Mouse (Mus musculus) c-Kit-positive CD71-positive TER-119-negative erythroid progenitor cells, embryonic 14.5 days (primary cell): ENCODE data around the gene Gm525.
"Not testable (repeated sequence)": the region's sequence is repeated elsewhere in the genome, so short reads cannot be mapped to it uniquely, and the experiment has no call there.

Source experiments
- DNase-seq: peaks from one replicate; pipeline ENCODE4 v3.0.0-alpha.2; 2013; ENCODE audit warnings: low read depth

Gm525 gene

GRCm38 (mm10) chr11:89064312-89064711 is 9.3 kb upstream of the Gm525 start:
- no peak for DNase-seq

DNA sequence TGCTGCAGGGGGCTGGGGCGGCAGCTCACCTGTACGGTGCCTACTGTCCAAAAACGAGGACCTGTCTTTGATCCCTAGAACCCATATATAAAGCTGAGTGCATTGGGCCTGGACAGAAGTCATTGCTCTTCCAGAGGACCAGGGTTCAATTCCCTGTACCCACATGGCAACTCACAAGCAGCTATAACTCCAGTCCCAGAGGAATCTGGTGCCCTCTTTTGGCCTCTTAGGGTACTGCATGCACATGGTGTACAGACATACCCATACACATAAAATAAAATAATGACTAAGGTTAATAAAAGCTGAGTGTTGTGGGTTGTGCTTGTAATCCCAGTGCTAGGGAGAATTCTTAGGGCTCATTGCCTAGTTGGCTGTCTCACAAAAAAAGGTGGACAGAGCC is 8.3 kb upstream of the Gm525 start:
- DNase-seq = no peak

DNA sequence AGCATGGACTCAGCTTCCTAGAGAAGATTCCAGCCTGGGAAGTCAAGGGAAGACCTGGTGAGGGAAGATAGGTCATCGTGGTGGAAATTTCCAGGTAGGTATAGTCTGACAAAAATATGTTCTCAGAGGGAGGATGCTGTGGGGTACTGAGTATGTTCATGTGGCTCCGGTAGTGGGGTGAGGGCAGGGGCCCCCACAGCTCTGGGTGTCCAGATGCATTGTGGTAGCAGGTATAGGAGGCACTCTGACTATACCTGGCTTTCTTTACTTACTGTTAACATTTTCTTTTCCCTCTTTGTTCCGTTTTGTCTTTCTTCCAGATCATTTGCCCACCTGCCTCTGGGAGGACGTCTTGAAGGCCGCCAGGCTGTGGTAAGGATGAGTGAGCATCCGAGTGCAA is 7.5 kb upstream of the Gm525 start:
- no peak for DNase-seq

DNA sequence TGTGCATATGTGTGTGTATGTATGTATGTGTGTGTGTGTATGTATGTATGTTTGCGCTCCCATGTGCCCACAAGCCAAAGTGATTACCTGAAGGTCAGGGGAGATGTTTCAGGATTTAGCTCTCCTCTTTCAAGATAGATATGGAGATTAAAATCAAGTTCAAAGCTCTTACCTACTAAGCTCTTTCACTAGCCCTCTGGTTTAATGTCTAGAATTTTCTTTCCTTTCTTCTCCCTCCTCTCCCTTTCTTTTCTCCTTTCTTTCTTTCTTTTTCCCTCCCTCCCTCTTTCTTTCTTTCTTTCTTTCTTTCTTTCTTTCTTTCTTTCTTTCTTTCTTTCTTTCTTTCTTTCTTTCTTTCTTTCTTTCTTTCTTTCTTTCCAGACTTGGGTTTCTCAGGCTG is 6.9 kb upstream of the Gm525 start, which contains the start of gene Dgke:
Gene Dgke, minus strand, starts transcription at position 101 of the 400 bp plus-strand sequence.
- no peak for DNase-seq

DNA sequence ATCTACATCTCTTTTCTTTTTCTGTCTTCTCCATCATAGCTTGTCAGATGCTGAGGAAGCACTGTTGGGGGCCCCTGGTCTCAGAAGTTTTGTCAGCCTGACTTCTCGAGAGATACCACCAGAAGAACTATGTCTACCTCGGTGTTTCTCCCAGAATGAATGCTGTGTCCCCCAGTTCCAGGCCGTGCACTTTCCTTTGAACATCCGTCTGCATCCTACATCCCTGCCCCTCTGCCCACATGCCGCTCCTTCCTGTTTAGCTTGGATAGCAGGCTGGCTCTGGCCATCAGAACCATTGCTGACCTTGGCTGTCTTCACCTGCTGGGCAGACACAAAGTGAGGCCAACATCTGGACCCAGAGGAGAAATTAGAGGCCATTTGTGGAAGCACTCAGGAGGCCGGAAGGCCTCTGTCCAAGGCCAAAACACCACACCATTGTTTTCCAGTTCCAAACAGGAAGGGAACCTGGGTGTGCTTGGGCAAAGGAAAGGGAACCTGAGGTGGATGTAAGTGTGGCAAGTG is 6.3 kb upstream of the Gm525 start:
- no peak for DNase-seq

- no peak for DNase-seq
These were observed 5.7 kb upstream of the Gm525 start for GRCm38 (mm10) chr11:89067871-89068490.

DNA sequence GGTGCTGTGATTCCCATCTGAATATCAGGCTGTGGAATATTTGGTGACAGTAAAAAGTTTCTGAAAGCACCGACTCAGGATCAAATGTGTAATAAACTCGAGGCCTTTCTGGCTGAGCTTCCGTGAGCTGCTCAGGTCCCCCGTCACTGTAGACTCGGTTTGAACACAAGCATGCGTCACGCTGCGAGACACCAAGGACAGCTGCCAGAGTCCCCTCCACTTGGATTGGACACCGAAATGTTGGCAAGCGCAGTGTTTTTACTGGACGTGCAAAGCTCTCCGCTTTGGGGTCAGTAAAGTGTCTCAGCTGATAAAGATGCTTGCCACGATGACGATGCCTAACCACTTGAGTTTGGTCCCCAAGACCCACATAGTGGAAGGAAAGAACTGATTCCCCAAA is 5.0 kb upstream of the Gm525 start:
- DNase-seq = no peak

DNA sequence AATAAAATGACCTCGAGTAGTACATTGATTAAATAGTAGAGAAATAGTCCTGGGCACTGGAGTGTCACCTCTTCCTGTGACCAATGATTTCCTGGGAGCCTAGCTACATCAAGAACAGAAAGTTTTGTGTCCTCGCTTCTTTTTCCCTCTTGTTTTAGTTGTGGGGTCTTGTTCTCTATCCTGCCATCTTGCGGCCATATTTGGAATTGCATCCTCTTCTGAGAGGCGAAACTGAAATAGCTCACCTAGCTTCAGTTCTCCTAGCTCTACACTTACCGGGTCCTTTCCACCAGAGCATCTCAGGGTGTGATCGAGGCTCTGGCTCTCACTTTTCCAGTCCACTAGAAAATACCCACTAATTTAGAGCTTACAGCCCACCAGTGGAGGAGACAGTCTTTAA is 4.3 kb upstream of the Gm525 start:
- DNase-seq = no peak

- DNase-seq = no peak
These were observed 2.1 kb upstream of the Gm525 start for GRCm38 (mm10) chr11:89071522-89071921.

DNA sequence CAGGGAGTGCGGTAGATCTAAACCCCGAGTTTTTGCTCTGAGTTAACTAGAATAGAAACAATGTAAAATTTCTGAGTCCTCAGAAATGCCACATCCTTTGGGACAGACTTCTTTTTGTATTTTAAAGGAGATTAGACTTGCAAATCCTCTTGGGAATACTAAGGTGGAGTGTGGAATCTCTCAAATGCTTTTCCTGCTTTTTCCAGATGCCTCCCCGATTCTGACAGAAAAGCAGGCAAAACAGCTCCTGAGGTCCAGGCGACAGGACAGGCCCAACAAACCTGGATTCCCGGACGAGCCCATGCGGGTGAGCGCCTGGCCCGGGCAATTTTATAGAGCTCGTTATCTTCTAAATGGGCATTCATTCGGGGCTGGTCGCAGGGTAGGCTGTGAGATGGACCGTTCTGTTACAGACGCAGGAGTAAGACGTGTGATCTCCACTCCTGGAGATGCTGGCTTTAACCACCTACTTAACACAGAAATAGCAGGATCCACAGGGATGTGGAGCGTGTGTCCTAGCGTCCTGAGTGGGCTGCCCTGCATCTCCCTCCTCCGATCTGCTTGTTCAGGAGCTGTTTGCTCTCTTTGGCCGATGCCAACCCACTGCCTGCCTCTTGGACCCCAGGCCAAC is 1.3 kb downstream of the Gm525 start:
- no peak for DNase-seq

DNA sequence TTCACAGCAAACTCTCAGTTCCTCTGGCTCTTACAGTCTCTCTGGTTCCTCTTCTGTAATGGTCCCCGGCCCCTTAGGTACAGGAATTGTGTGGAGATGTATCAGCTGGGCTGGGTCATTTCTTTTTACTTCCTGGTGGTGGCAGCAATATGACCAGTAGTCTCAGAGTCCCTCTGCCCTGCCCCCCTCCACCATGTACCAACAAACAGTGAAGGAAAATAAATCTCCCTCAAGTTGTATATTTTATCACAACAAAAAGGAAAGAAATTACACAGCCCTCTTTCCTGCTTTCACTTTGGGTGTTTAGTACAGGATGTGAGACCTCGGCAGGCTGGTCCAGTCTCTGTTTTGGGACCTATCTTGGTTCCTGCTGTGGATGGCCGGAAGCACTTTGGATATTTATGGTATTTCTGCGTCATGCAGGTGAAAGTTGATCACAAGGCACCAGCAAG is 2.8 kb downstream of the Gm525 start:
- DNase-seq = no peak

DNA sequence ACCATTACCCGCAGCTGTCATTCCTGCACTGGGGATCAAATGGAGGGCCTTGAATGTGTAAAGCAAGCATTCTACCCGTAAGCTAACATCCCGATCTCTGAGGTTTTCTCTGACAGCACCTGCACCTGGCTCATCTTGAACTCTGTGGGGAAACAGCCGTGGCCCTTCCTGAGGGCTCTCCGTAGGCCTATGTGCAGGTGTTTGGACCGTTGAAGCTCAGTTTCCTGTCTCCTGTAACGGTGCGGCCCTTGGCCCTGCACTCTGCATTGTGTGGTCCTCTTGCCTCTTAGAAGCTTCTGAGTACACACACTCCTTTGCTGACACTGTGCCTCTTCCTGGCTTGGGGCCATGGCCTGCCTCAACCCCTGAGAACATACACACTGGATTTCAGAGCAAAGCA is 4.0 kb downstream of the Gm525 start:
- no peak for DNase-seq

- no peak for DNase-seq
These were observed 4.7 kb downstream of the Gm525 start for GRCm38 (mm10) chr11:89078305-89078704.

DNA sequence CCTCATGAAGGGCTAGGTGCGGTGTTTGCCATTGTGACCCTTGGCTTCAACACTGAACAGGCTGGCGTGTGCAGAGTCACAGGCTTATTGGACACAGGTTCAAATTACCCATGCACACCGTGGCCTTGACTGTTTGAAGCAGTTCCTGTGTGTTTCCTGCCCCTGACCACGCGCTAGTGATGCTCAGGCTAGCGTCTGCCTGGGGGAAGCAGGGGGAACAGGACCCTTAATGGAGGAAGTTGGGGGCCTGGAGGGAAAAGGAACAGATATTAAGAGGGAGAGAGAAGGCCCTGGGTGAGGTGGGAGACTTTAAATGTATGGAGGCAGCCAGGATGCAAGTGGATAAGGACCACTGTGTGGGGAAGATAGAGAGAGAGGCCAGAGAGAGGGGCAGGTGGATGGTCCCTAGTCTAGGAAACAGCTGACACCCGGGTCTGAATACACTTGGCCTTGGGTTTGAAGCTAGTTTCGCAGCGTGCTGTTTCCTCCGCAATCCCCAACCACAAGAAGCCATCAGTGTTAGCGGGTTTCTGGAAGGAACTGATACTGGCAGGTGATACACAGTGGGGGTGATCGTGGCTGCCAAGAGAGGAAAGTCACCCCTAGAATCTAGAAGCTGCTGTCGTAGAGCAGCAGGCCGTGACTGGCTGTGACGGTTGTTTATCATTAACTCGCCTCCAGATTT is 5.5 kb downstream of the Gm525 start:
- DNase-seq = no peak

GRCm38 (mm10) chr11:89081906-89082305 is 8.3 kb downstream of the Gm525 start:
- DNase-seq = not testable (repeated sequence)

DNA sequence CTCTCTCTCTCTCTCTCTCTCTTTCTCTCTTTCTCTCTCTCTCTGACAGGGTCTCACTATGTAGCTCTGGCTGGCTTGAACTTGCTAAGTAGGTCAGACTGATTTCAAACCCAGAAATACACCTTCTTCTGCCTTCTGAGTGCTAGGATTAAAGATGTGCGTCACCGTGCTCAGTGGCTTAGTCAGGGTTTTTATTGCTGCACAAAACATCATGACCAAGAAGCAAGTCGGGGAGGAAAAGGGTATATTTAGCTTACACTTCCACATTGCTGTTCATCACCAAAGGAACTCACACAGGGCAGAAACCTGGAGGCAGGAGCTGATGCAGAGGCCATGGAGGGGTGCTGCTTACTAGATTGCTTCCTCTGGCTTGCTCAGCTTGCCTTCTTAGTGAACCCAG is 9.1 kb downstream of the Gm525 start:
- DNase-seq = not testable (repeated sequence)

GRCm38 (mm10) chr11:89084601-89085000 is 11.0 kb downstream of the Gm525 start:
- DNase-seq = no peak

- DNase-seq = no peak
These were observed 12.7 kb downstream of the Gm525 start for GRCm38 (mm10) chr11:89086208-89086809.

DNA sequence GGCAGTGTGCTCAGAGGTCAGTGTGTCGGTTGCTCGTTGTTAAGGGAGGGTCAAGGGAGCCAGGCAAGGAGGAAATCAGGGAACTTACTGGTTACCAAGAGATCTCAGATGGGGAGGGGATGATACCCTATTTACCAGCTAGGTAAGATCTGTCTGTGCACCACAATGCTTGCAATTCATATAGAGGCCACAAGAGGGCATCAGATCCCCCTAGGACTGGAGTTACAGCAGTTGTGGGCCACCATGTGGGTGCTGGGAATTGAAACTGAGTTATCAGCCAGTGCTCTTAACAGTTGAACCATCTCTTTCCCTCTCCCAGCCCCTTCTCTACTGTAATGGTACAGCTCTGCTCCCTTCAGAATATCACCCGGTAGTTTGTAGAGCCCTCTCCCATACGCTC is 15.1 kb downstream of the Gm525 start:
- no peak for DNase-seq

DNA sequence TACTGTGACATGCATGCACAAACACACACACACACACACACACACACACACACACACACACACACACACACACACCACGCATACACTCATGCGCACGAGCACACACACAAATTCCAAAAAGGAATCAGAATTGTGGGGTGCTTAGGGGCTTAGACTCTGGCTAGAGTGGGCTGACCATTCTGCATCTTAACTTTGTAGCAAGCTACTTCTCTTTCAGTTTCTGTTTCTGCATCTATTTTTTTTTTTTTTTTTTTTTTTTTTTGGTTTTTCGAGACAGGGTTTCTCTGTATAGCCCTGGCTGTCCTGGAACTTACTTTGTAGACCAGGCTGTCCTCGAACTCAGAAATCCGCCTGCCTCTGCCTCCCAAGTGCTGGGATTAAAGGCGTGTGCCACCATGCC is 16.7 kb downstream of the Gm525 start:
- DNase-seq = not testable (repeated sequence)

- no peak for DNase-seq
These were observed 19.1 kb downstream of the Gm525 start for GRCm38 (mm10) chr11:89092714-89093113.

DNA sequence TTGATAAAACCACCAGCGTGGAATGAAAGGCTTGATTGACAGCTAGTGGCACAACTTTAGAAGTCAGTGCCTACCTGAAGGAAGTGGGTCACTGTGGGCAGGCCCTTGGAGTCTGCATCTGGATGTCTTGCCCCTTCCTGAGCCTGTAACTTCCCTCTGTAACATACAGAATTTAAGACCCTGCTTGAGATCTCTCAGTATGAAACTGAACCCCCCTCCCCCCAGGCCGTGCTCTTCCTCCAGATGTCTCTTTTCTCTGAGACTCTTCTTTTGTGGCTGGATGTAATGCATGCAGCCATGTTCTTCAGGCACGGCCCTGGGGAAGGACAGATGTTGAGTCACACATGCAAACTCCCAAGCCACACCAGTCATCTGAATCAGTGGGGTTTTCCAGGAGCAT is 21.7 kb downstream of the Gm525 start:
- DNase-seq = no peak

DNA sequence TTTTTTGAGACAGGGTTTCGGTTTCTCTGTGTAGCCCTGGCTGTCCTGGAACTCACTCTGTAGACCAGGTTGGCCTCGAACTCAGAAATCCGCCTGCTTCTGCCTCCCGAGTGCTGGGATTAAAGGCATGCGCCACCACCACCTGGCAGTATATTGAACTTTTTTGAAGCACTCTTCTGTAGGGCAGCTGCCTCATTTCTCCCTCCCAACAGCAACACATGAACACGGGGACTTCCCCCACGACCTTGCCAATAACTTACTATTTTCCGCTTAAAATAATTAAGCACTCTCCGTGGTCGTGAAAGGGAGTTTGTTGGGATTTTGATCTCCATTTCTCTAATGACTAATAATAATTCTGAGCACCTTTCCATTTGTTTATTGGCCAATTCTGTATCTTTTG is 23.7 kb downstream of the Gm525 start:
- not testable (repeated sequence) for DNase-seq
